Mouse (Mus musculus) liver, adult 2 months (tissue): Measurements from ENCODE around the gene Satb2.

Experiments used
- CTCF ChIP-seq: fragments of 200-500 bp; IDR thresholded peaks from 2 replicates; pipeline ENCODE4 v1.5.1; 2011; ENCODE audit warnings: low read depth, low read length, control low read depth
- POLR2A ChIP-seq: fragments of 200-500 bp; IDR thresholded peaks from 2 replicates; pipeline ENCODE4 v1.6.1; 2011; ENCODE audit warnings: low read length, control low read depth; ENCODE audit not compliant: insufficient read depth; ENCODE audit errors: extremely low read depth

DNA sequence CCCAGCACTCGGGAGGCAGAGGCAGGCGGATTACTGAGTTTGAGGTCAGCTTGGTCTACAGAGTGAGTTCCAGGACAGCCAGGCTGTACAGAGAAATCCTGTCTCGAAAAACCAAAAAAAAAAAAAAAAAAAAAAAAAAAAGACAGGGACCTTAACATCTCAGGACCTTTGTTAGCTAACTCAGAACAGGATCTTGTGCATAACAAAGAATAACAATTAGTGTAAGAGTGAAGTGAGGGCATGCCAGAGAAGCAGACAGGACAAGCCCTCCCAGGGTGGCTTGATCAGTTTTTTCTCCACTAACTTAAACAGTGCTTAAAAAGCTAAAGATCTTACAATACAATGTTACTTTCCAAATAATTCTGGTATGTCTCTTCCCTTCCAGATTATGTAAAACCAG lies 40.0 kb downstream of the Satb2 start:
- TF ChIP-seq CTCF (no peak), POLR2A (no peak)
